Mouse (Mus musculus): ENCODE measurements around the gene Mta3.

DNA sequence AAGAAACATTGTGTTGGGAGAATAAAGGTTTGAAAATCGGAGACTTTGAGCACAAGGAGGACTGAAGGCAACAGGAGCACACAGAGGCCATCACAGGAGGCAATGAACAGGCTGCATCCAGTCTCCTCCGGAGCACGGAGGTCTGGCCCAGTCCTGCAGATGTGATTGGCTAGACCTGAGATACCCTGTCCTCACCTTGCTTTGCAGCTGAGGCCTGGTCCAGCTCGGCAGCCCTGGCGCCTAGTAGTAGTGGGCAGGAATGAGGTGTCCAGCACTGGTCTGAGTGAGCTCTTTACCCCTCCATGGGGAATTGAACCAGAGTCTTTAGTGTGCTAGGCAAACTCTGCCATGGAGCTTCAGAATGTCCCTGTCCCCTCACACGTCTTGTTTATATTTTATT is 141.1 kb downstream of the Mta3 start:
- no peak for TF ChIP-seq CTCF (conservative IDR thresholded peaks at IDR 0.05; ENCODE audit: insufficient read depth, insufficient read length, low read depth, low read length)
- TF ChIP-seq POLR2A (IDR thresholded peaks at IDR 0.05; ENCODE audit: low read depth, low read length) = no peak

Data from kidney, adult 2 months (tissue).